Mouse (Mus musculus) ZHBTc4 (cell line): ENCODE data around the gene Ovol2.

Experiments used
- DNase-seq: peaks from one replicate; pipeline ENCODE4 v3.0.0-alpha.2; 2011; ENCODE audit warnings: low read depth, low spot score

Ovol2 gene

GRCm38 (mm10) chr2:144324218-144324617 lies 7.7 kb downstream of the Ovol2 start:
- no peak for DNase-seq

- DNase-seq, result peak; percentile 34
Observed at GRCm38 (mm10) chr2:144311372-144311771, 20.6 kb downstream of the Ovol2 start.

GRCm38 (mm10) chr2:144310273-144310672 lies 21.7 kb downstream of the Ovol2 start:
- DNase-seq, result no peak

GRCm38 (mm10) chr2:144308561-144308960 lies 23.4 kb downstream of the Ovol2 start:
- peak; percentile 58 for DNase-seq

GRCm38 (mm10) chr2:144305721-144306294 lies 26.1 kb downstream of the Ovol2 start:
- DNase-seq, result peak; percentile 72

- DNase-seq, result no peak
Observed at GRCm38 (mm10) chr2:144301101-144301500, 30.8 kb downstream of the Ovol2 start.

- DNase-seq, result no peak
Observed at GRCm38 (mm10) chr2:144299749-144300669, 31.9 kb downstream of the Ovol2 start.

GRCm38 (mm10) chr2:144295145-144295735 lies 36.7 kb downstream of the Ovol2 start:
- DNase-seq, result peak; percentile 73

- DNase-seq, result no peak
Observed at GRCm38 (mm10) chr2:144291600-144292305, 40.2 kb downstream of the Ovol2 start.

GRCm38 (mm10) chr2:144290321-144290720 lies 41.6 kb downstream of the Ovol2 start:
- no peak for DNase-seq

- DNase-seq, result no peak
Observed at GRCm38 (mm10) chr2:144281417-144281816, 50.5 kb downstream of the Ovol2 start.

- DNase-seq, result no peak
Observed at GRCm38 (mm10) chr2:144280568-144280967, 51.4 kb downstream of the Ovol2 start.

- no peak for DNase-seq
Observed at GRCm38 (mm10) chr2:144279742-144280141, 52.2 kb downstream of the Ovol2 start.

GRCm38 (mm10) chr2:144276885-144277284 lies 55.1 kb downstream of the Ovol2 start:
- no peak for DNase-seq

GRCm38 (mm10) chr2:144274741-144275140 lies 57.2 kb downstream of the Ovol2 start:
- peak; percentile 75 for DNase-seq

- DNase-seq, result no peak
Observed at GRCm38 (mm10) chr2:144272088-144272487, 59.9 kb downstream of the Ovol2 start.

- DNase-seq, result peak; percentile 99
Observed at GRCm38 (mm10) chr2:144270507-144271420, 61.2 kb downstream of the Ovol2 start, which contains the start of the genes Mgme1 and Snx5. Mgme1 (plus strand) TSS chr2:144270663. Snx5 (minus strand) TSS chr2:144270906.

GRCm38 (mm10) chr2:144269679-144270475 lies 62.1 kb downstream of the Ovol2 start:
- no peak for DNase-seq

- no peak for DNase-seq
Observed at GRCm38 (mm10) chr2:144269306-144269650, 62.7 kb downstream of the Ovol2 start.
